Mouse (Mus musculus) small intestine, adult 2 months (tissue): ENCODE results near the gene Krtap5-1. TPM values are rescaled to one million over a fixed set of nuclear protein-coding genes. Genes with fewer than 3 reads are reported as not detected.
"Not testable (repeated sequence)": the region's sequence is repeated elsewhere in the genome, so short reads cannot be mapped to it uniquely, and the experiment has no call there.

Experiments used
- H3K27ac ChIP-seq: fragments of 200-500 bp; 2 replicates; pipeline ENCODE4 v1.5.1; 2012; ENCODE audit warnings: low read depth, low read length, control low read depth, inconsistent platforms; ENCODE audit not compliant: insufficient read depth
- H3K27me3 ChIP-seq: fragments of 200-500 bp; 2 replicates; pipeline ENCODE4 v1.6.1; 2012; ENCODE audit warnings: mild to moderate bottlenecking, moderate library complexity, low read length, inconsistent platforms; ENCODE audit not compliant: control insufficient read depth, insufficient read depth
- H3K36me3 ChIP-seq: fragments of 200-500 bp; 2 replicates; pipeline ENCODE4 v1.6.1; 2012; ENCODE audit warnings: mild to moderate bottlenecking, low read length, control low read depth, inconsistent platforms; ENCODE audit not compliant: control insufficient read depth, insufficient read depth
- H3K4me1 ChIP-seq: fragments of 200-500 bp; 2 replicates; pipeline ENCODE4 v1.6.1; 2012; ENCODE audit warnings: low read length, inconsistent platforms, mixed read lengths; ENCODE audit not compliant: control insufficient read depth, insufficient read depth, insufficient read length
- H3K4me3 ChIP-seq: fragments of 200-500 bp; 2 replicates; pipeline ENCODE4 v1.5.1; 2012; ENCODE audit warnings: low read depth, mild to moderate bottlenecking, control low read depth, inconsistent platforms, low read length, moderate library complexity
- CTCF ChIP-seq: fragments of 200-500 bp; IDR thresholded peaks from 2 replicates; pipeline ENCODE4 v1.5.1; 2012; ENCODE audit warnings: low read depth, mild to moderate bottlenecking, control low read depth, inconsistent platforms, low read length, moderate library complexity, mixed read lengths; ENCODE audit not compliant: insufficient replicate concordance, insufficient read length; ENCODE audit errors: extremely low read depth
- POLR2A ChIP-seq: fragments of 200-500 bp; IDR thresholded peaks from 2 replicates; pipeline ENCODE4 v1.6.1; 2012; ENCODE audit warnings: low read depth, mild to moderate bottlenecking, control low read depth, inconsistent platforms, low read length, moderate library complexity
- WGBS: fragments of 180-500 bp; shearing (Covaris S2); methylation state at CpG from one replicate; pipeline ENCODE4 v1.1.7; 2018; 5-methylcytosine and 5-hydroxymethylcytosine counted together
- polyA plus RNA-seq: library from polyadenylated mRNA; depleted of rRNA; stranded (reverse); fragments of >200 nt; gene quantifications from 2 replicates; pipeline ENCODE4 v1.2.3, GENCODE M21; 2012

The Krtap5-1 gene
- polyA plus RNA-seq, 1 experiment = not detected

DNA sequence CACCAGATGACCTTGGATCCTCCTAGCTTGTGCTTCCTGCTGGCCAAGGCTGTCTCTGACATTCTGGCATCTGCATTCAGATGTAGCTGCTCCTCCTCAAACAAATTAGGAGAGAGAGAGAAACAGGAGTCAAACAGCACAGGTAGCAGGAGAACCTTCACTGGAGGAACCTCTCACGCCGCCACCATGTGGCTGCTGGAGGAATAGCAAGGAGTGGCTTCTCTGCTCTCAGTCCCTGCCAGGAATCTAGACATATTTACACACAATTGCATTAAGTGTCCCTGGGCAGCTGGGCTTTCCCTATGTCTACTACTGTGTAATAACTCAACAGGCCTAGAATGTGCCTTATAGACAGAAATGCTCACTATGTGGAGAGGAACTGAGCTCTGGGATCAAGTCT lies 3.1 kb downstream of the Krtap5-1 start:
- not testable (repeated sequence) for H3K27ac ChIP-seq, H3K36me3 ChIP-seq, H3K4me1 ChIP-seq, H3K4me3 ChIP-seq, H3K27me3 ChIP-seq
- TF ChIP-seq CTCF = peak; percentile 49; the same call in 1 of the 2 replicates
- 4% methylated on average over 2 of the region's 2 CpGs for WGBS

DNA sequence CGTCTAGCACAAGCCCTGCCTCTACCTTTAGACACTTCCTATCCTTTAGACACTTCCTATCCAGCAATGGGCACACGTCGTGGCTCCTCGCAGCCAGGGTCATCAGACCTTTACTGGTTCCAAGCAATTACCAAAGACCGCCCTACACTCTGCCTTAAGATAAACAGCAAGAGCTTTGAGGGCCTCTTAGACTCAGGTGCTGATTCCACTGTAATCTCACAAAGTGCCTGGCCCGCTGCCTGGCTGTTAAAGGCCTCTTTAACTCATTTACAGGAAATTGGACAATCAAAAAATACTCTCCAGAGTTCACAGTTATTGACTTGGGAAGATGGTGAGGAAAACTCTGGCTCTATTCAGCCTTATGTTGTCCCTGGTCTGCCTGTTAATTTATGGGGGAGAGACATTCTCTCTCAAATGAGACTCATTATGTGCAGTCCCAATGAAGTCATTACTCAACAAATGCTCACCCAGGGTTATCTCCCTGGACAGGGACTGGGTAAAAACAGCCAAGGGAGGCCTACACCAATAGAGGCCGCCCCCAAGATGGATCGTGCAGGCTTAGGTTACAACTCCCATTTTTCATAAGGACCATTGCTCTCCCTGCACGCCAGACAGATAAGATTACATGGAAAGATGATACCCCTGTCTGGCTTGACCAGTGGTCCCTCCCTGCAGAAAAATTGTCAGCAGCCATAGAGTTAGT lies 10.9 kb downstream of the Krtap5-1 start:
- H3K27me3 ChIP-seq, H3K27ac ChIP-seq, H3K36me3 ChIP-seq, H3K4me3 ChIP-seq, H3K4me1 ChIP-seq: not testable (repeated sequence)
- WGBS = 36% methylated on average over 9 of the region's 9 CpGs

- peaks cover 8% of the 10 kb centered on the region; the same call in 1 of the 2 replicates for H3K4me1 ChIP-seq
- H3K27me3 ChIP-seq = no peaks in the 10 kb centered on the region
- H3K36me3 ChIP-seq = no peaks in the 10 kb centered on the region
- H3K27ac ChIP-seq = no peak overlapping the region
- peak; percentile 18; the same call in 1 of the 2 replicates for TF ChIP-seq CTCF
- TF ChIP-seq POLR2A = no peak
- 0 out of 2 replicates have a peak overlapping the region, but pooled peaks have one; percentile 1 for H3K4me3 ChIP-seq
- WGBS = 15% methylated on average over 23 of the region's 23 CpGs
Measured at GRCm38 (mm10) chr7:142285130-142285835, 11.6 kb downstream of the Krtap5-1 start.

- H3K36me3 ChIP-seq = no peaks in the 10 kb centered on the region
- peak overlapping the region; percentile 77 for H3K4me3 ChIP-seq
- H3K27me3 ChIP-seq = no peaks in the 10 kb centered on the region
- peak overlapping the region; percentile 69 for H3K27ac ChIP-seq
- no peak for TF ChIP-seq POLR2A
- TF ChIP-seq CTCF = peak; percentile 83; the same call in 1 of the 2 replicates
- WGBS = 1% methylated on average over 19 of the region's 19 CpGs
- H3K4me1 ChIP-seq = peaks cover 8% of the 10 kb centered on the region; the same call in 1 of the 2 replicates
Measured at GRCm38 (mm10) chr7:142284615-142285080, 12.3 kb downstream of the Krtap5-1 start.

- Histone ChIP-seq H3K27ac (peak overlapping the region; percentile 69), H3K36me3 (no peaks in the 10 kb centered on the region), H3K4me3 (peak overlapping the region; percentile 77), H3K27me3 (no peaks in the 10 kb centered on the region), H3K4me1 (peaks cover 8% of the 10 kb centered on the region; the same call in 1 of the 2 replicates)
- TF ChIP-seq CTCF (peak; percentile 38; the same call in 1 of the 2 replicates), POLR2A (peak; percentile 10; the same call in 1 of the 2 replicates)
- under 1% methylated on average over 38 of the region's 38 CpGs for WGBS
Measured at GRCm38 (mm10) chr7:142284023-142284591, 12.8 kb downstream of the Krtap5-1 start.

DNA sequence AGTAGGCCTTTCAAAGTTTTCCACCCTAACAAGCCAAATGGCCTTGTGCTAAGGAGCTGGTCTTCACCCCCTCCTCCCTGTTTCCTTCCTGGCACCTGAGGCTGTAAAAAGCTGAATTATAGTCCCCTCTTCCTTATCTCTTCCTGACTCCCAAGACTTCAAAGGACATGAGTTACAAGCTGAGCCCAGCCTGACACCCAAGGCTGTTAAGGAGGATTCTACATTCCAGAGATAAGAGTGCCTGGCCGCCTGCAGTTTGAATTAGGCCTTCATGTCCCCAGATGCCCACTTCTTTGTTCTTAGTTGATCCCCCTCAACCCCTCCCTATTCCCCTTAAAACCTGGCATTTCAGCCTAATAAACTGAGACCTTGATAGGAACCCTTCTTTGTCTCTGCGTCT lies 14.1 kb downstream of the Krtap5-1 start:
- 0 out of 2 replicates have a peak overlapping the region, but pooled peaks have one; percentile 18 for H3K4me3 ChIP-seq
- not testable (repeated sequence) for H3K27ac ChIP-seq, H3K36me3 ChIP-seq, H3K4me1 ChIP-seq, H3K27me3 ChIP-seq
- 32% methylated on average over 2 of the region's 2 CpGs for WGBS

GRCm38 (mm10) chr7:142279291-142279690 lies 17.6 kb downstream of the Krtap5-1 start:
- H3K27ac ChIP-seq, H3K4me1 ChIP-seq, H3K36me3 ChIP-seq, H3K4me3 ChIP-seq, H3K27me3 ChIP-seq: not testable (repeated sequence)
- WGBS = 92% methylated on average over 1 of the region's 1 CpGs

- H3K27me3 ChIP-seq, H3K36me3 ChIP-seq, H3K4me3 ChIP-seq, H3K27ac ChIP-seq, H3K4me1 ChIP-seq: not testable (repeated sequence)
- 0% methylated on average over 3 of the region's 3 CpGs for WGBS
- TF ChIP-seq CTCF = peak; percentile 53; the same call in 1 of the 2 replicates
Measured at GRCm38 (mm10) chr7:142278183-142278582, 18.7 kb downstream of the Krtap5-1 start.

GRCm38 (mm10) chr7:142274263-142274662 lies 22.7 kb downstream of the Krtap5-1 start, which contains the start of gene Gm4559:
Gm4559 (minus strand) TSS chr7:142274363.
- H3K36me3 ChIP-seq, H3K27ac ChIP-seq, H3K4me3 ChIP-seq, H3K4me1 ChIP-seq, H3K27me3 ChIP-seq: not testable (repeated sequence)

- not testable (repeated sequence) for H3K27me3 ChIP-seq, H3K4me3 ChIP-seq, H3K36me3 ChIP-seq, H3K27ac ChIP-seq, H3K4me1 ChIP-seq
- 47% methylated on average over 1 of the region's 1 CpGs for WGBS
Measured at GRCm38 (mm10) chr7:142258254-142258653, 38.7 kb downstream of the Krtap5-1 start, which contains the start of gene Gm2431. Gm2431 (minus strand) TSS chr7:142258354.
